Mouse (Mus musculus): ENCODE measurements around the gene Tmem98.

Gene Tmem98

GRCm38 (mm10) chr11:80790413-80790812 is 19.6 kb upstream of the Tmem98 start:
- no peak for DNase-seq (ENCODE audit: low spot score in 2 of 2)

- DNase-seq (ENCODE audit: low spot score in 2 of 2), result no peak
Measured at GRCm38 (mm10) chr11:80791677-80792432, 18.1 kb upstream of the Tmem98 start.

- DNase-seq (ENCODE audit: low spot score in 2 of 2), result no peak
Measured at GRCm38 (mm10) chr11:80793386-80793785, 16.6 kb upstream of the Tmem98 start.

- DNase-seq (ENCODE audit: low spot score in 2 of 2), result no peak
Measured at GRCm38 (mm10) chr11:80794290-80794689, 15.7 kb upstream of the Tmem98 start.

- no peak for DNase-seq (ENCODE audit: low spot score in 2 of 2)
Measured at GRCm38 (mm10) chr11:80795431-80795830, 14.5 kb upstream of the Tmem98 start.

GRCm38 (mm10) chr11:80799979-80800378 is 10.0 kb upstream of the Tmem98 start:
- DNase-seq (ENCODE audit: low spot score in 2 of 2), result no peak

GRCm38 (mm10) chr11:80802706-80803105 is 7.3 kb upstream of the Tmem98 start:
- DNase-seq (ENCODE audit: low spot score in 2 of 2), result peak; percentile 58 to 62

- DNase-seq (ENCODE audit: low spot score in 2 of 2), result no peak
Measured at GRCm38 (mm10) chr11:80808551-80809070, 1.4 kb upstream of the Tmem98 start.

- DNase-seq (ENCODE audit: low spot score in 2 of 2), result no peak
Measured at GRCm38 (mm10) chr11:80809666-80809992, 346 bp upstream of the Tmem98 start.

GRCm38 (mm10) chr11:80811156-80811555 is 1.2 kb downstream of the Tmem98 start:
- DNase-seq (ENCODE audit: low spot score in 2 of 2), result no peak

GRCm38 (mm10) chr11:80815354-80815753 is 5.4 kb downstream of the Tmem98 start:
- no peak for DNase-seq (ENCODE audit: low spot score in 2 of 2)

GRCm38 (mm10) chr11:80818060-80818697 is 8.2 kb downstream of the Tmem98 start:
- peak; percentile 68 to 76 for DNase-seq (ENCODE audit: low spot score in 2 of 2)

- DNase-seq (ENCODE audit: low spot score in 2 of 2), result peak in 1 of 2 experiments; percentile 20
Measured at GRCm38 (mm10) chr11:80820085-80820484, 10.1 kb downstream of the Tmem98 start.

GRCm38 (mm10) chr11:80821296-80821695 is 11.3 kb downstream of the Tmem98 start:
- no peak for DNase-seq (ENCODE audit: low spot score in 2 of 2)

- DNase-seq (ENCODE audit: low spot score in 2 of 2), result no peak
Measured at GRCm38 (mm10) chr11:80821794-80822193, 11.8 kb downstream of the Tmem98 start.

- DNase-seq (ENCODE audit: low spot score in 2 of 2), result no peak
Measured at GRCm38 (mm10) chr11:80835395-80835794, 25.4 kb downstream of the Tmem98 start.

GRCm38 (mm10) chr11:80835841-80836240 is 25.9 kb downstream of the Tmem98 start:
- no peak for DNase-seq (ENCODE audit: low spot score in 2 of 2)

- no peak for DNase-seq (ENCODE audit: low spot score in 2 of 2)
Measured at GRCm38 (mm10) chr11:80838724-80839123, 28.7 kb downstream of the Tmem98 start.

- no peak for DNase-seq (ENCODE audit: low spot score in 2 of 2)
Measured at GRCm38 (mm10) chr11:80843435-80843834, 33.5 kb downstream of the Tmem98 start.

GRCm38 (mm10) chr11:80845486-80845885 is 35.5 kb downstream of the Tmem98 start:
- DNase-seq (ENCODE audit: low spot score in 2 of 2), result no peak

GRCm38 (mm10) chr11:80846115-80846514 is 36.1 kb downstream of the Tmem98 start:
- peak in 1 of 2 experiments; percentile 8 for DNase-seq (ENCODE audit: low spot score in 2 of 2)

GRCm38 (mm10) chr11:80848131-80848530 is 38.2 kb downstream of the Tmem98 start:
- no peak for DNase-seq (ENCODE audit: low spot score in 2 of 2)

GRCm38 (mm10) chr11:80851859-80852258 is 41.9 kb downstream of the Tmem98 start:
- DNase-seq (ENCODE audit: low spot score in 2 of 2), result no peak

Data from urinary bladder, postnatal 36 days (tissue).